Mouse (Mus musculus) heart, postnatal 0 days (tissue): ENCODE data around the gene Limch1.

Experiments used
- CTCF ChIP-seq: IDR thresholded peaks from 2 replicates; pipeline ENCODE4 v1.5.1; 2016; ENCODE audit warnings: antibody characterized with exemption, control low read depth, low read depth
- EP300 ChIP-seq: IDR thresholded peaks from 2 replicates; pipeline ENCODE4 v1.6.1; 2016; ENCODE audit warnings: antibody characterized with exemption, low read depth

DNA sequence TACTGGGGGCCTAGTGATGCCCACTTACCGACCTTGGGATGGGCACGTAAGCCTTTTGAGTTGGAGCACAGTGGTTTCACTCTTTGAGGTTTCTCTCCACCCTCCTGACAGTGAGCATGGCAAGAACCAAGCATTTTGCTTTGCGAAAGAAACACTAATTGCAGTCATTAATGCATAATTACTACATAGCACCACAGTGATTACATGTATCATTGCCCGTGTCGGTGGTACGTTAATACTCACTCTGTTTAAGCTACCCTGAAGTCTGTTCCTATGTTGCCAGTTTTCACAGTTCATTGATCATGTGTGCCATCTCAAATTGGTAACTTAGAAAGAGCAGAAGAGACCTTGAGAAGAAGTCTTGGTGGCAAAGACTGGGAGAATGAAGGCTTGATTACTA lies 127.1 kb downstream of the Limch1 start:
- no peak for TF ChIP-seq CTCF
- TF ChIP-seq EP300 = no peak
